Mouse (Mus musculus): ENCODE data around the gene Tbc1d4. TPM values are rescaled to one million over a fixed set of nuclear protein-coding genes. Genes with fewer than 3 reads are reported as not detected.
"Not testable (repeated sequence)": the region's sequence is repeated elsewhere in the genome, so short reads cannot be mapped to it uniquely, and the experiment has no call there.

Tbc1d4 gene
- total RNA-seq, 2 experiments from 2014 or later: 8.8 to 9.8 TPM

DNA sequence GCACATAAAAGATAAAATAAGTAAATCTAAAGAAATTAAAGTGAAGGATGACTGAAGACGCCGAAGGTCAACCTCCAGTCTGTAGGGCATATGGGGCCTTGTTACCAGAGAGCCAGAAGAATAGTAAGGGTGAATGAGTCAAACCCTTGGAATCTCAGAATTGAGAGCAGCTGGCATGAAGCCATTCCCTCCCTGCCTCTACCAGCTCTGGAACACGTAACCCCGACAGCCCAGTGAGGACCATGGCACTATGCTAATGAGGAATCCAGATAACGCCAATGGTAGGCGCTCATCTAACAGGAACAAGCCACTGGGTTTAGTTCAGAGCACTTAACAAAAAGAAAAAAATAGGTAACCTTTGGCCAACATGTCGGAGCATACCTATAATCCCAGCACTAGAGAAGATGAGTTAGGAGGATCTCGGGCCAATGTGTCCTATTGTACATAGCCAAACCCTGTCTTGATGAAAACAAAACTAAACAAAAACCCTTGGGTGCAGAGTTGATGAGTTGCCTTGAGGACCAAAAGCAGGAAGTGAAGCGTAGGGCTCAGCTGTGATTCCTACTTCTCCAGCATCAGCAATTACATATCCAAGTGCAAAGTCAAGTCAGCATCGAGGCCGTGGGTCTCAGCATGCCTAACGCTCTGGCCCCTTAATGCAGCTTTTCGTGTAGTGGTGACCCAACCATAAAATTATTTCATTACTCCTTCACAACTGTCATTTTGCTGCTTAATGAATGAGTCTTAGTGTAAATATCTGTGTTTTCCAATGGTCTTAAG is 13.5 kb downstream of the Tbc1d4 start:
- no peak for DNase-seq (ENCODE audit: low spot score in 2 of 2)

DNA sequence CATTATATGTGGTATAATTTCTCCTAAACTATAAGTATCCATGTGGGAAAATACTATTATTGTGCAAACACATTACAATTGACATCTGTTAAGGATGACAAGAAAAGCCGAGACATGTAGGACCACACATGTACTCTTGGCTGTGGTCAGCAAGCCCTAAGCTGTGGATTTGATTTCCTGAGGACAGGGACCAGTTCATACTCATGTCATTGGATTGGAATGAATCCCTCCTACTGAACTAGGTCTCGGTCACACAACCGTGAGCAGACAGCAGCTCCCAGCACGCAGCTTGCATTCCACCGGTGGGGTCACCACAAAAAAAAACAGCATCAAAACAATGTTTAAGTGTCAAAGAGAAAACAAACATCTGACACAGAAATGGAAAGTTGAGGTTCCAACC is 15.0 kb downstream of the Tbc1d4 start:
- DNase-seq (ENCODE audit: low spot score in 2 of 2): no peak

DNA sequence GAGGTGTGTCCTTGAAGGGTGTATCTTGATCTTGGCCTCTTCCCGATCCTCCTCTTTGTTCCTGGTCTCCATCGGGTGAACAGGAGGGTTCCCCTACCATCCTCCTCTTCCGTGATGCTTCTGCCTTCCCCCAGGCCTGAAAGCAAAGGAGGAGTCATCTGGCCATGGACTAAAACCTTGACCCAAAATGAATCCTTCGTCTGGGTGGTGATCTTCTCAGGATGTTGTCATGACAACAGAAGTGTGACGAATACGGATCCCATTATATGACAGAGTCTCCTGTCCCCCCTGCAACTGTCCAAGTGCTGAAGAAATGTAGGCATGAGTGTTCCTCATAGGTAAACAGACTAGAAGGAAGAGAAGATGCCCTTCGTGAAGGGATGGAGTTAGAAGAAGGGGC is 15.7 kb downstream of the Tbc1d4 start:
- no peak for DNase-seq (ENCODE audit: low spot score in 2 of 2)

DNA sequence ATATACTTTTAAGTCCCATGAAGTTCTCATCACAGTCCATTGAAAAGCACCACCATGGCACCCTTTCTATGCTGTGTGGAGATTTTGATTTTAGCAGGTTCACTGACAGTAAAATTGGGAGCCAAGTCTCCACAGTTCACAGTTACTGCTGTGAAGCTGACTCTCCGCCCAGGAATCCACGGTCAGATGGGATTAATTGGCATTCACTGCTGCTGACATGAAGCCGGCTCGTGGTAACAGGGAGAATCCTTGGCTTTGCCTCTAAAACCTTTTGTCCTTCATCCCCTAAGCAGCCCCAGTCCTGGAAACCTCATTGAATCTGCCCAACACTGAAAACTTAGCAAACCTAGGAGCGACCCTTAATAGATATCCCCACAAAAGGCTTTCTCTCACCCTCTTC is 17.9 kb downstream of the Tbc1d4 start:
- no peak for DNase-seq (ENCODE audit: low spot score in 2 of 2)

DNA sequence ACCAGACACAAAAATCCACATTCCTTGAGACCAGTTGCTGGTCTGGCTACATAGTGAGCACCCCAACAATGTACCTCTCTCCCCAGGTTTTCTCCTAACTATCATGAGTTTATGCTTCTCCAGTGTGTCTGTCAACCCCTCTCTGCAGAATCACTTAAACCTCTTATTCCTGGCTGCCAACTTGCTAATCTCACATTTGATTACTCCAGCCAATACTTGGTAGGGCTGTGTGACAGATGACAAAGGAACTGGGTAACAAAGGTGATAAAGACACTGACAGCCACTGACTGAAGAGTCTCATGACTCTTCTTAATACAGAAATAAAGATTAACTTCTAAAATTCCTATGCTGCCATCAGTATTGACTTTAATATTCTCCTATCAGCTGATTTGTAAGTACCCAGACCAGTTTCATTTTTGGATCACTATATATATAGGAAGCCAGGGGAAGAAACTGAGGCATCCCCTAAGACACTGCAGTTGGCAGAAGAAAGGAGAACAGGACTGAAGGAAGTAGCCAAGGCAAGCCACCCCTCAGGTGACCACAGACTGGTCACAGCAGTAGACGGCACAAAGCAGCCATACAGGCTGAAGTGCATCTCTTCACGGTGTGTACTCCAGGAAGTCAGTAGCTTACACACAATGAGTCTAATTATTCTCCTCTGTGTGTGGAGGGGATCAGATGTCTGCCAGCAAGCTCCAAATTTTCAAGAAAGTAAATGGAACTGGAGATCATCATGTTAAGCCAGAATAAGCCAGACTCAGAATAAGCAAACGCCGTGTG is 20.6 kb downstream of the Tbc1d4 start:
- not testable (repeated sequence) for DNase-seq (ENCODE audit: low spot score in 2 of 2)

DNA sequence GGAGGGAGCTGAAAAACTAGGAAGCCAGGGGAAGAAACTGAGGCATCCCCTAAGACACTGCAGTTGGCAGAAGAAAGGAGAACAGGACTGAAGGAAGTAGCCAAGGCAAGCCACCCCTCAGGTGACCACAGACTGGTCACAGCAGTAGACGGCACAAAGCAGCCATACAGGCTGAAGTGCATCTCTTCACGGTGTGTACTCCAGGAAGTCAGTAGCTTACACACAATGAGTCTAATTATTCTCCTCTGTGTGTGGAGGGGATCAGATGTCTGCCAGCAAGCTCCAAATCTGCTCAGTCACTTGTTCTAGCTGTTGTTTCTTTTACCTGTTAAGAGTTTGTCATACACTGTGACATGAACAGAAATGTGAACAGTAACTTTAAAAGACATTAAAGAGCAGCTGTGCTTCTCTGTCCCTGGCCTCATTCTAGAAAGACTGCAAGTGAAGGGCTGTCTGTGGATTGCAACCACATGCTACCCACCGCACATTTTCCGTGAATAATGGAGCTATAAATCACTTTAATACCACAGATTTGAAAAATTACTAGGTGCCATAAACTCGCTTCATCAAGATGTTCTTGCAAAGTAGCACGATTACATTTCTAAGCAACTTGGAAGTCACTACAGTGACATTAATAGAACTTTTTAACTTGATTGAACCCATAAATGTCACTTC is 21.5 kb downstream of the Tbc1d4 start:
- not testable (repeated sequence) for DNase-seq (ENCODE audit: low spot score in 2 of 2)

DNA sequence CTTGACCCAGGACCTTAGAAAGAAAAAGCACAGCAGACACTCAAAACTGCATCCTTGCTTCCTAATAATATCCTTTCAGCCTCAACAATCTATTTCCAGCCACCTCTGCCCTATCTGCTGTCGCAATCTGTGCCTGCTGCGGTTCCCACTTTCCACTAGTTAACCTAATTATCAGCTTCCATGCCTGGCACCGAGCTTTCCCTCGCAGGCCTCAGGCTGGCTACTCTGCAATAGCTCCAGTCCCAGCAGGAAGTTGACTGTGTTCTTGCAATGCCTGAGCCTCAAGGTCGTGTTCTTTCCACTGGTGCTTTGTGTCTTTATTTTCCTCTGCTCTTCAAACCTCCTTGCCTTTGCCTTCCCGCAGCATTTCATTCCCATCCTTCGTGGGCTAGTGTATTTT is 22.9 kb downstream of the Tbc1d4 start:
- DNase-seq (ENCODE audit: low spot score in 2 of 2): peak in 1 of 2 experiments; percentile 5

DNA sequence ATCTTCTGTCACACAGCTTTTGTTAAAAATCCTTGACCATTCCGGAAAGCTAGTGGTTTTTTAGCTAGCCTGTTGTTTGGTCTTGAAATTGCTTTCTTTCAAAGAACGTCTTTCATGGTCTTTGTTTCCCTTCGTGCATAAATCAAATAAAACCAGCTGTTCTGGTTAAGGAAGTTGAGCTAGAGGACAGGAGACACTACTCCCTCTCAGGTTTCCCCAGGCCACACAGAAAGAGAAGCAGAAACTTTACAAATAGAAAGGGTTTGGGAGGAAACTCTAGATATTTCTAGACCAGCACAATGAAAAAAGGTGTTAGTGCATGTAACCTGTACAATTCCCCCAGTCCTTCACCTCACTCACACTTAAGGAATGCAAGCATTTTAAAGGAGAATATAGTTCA is 33.3 kb downstream of the Tbc1d4 start:
- no peak for DNase-seq (ENCODE audit: low spot score in 2 of 2)

DNA sequence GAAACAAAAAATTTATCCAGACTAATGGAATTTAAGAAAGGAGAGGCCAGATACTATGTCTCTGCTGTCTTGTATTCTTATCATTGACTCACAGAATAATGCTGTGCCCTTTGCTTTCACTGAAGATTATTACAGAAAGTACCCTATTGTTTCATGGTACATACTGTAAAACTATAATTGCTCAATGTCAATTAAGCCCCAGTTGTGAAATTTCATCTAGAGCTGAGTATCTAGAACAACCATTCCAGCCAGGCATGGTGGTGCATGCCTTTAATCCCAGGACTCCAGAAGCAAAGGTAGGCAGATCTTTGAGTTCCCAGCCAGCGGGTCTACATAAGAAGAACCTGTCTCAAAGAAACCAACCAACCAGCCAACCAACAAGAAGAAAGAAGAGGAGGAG is 34.5 kb downstream of the Tbc1d4 start:
- DNase-seq (ENCODE audit: low spot score in 2 of 2): no peak

DNA sequence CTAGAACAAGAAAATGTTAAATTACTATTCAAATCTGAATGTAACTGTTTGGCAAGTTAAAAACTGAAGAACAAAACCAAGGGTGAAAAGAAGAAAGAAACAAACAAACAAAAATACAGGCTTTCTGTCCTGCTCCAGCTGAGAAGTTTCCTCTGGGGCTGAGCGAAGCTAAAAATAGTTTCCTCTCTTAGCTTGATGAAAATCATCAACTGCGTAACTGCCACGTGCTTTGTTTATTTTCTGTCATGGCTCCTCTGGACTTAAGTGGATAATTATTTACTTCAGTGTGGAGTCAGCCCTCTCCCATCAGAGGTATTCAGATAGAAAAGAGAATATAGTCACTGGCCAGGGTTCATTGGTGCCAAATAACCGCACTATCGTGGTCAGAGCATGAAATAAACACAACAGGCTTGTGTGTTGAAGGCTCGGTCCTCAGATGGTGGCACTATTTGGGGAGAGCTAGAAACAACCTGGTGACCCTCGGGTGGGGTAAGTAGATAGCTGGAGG is 35.8 kb downstream of the Tbc1d4 start:
- no peak for DNase-seq (ENCODE audit: low spot score in 2 of 2)

DNA sequence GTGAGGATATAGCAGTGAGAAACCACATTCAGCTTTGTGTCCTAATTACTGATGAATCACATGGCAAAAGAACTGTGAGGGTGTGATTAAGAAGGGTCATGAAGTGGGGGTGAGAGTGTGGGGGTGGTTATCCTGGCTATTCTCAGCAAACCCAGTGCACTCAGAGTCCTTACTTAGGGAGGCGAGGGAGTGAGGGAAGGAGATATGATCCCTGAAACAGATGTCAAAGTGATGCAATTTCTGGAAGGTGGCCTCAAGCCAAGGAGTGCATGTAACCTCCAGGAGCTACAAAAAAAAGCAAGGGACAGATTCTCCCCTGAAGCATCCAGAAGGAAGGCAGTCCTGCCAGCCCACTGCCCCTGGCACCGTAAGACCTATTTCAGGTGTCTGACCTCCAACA is 40.2 kb downstream of the Tbc1d4 start:
- no peak for DNase-seq (ENCODE audit: low spot score in 2 of 2)

DNA sequence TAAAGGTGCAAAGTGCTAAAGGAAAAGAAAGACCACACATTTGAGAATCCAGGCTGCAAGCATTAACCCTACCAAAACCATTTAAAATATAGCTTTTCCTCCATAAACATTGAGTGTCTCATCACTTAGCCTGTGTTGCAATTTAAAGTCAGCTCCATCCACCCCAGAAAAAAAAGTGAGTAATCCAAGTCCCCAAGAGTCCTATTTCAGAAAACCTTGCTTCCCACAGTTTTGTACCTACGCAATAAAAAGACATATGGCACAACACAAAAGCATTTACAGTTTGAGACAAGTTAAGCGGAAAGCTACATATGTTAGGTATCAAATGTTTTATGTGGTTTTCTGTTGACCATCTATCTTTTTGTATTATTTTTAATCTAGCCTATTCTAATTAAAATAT is 42.3 kb downstream of the Tbc1d4 start:
- DNase-seq (ENCODE audit: low spot score in 2 of 2): no peak

DNA sequence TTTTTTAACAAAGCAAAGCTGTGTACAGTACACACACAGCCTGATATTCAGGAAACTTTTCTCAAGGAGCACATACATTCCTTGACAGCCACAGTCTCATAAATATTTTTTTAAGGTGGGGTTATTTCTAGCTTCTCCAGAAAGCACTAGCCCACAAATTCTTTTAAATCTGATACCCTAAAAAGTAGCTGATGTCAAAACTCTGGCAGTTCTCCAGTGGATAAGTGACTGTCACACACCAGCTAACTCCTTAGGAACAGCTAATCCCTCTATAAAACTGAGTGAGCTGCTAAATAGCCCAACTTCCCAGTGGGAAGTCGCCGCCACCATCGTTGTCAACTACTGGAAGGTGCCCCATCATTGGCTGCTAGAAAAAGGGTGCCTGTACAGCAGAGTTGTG is 43.3 kb downstream of the Tbc1d4 start:
- no peak for DNase-seq (ENCODE audit: low spot score in 2 of 2)

DNA sequence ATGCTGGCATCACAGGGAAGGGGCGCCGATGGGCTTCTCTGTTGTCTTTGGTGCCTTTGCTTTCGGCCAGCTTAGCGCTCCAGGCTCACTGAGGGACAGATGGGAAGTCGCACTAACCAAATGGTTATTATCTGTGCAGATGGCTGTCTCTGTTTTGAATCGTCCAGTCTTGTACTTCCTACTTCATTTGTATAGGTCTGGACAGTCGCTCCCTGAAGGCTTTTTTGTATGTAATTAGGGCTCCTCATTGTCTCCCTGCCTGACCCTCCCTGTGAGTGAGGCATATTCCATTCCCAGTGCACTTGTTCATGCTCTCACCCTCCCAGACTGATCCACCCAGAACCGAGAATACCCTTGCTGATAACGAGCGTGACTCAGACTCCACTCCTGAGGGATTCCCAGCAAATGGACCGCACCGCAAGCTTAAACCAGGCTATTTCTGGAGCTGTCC is 47.7 kb downstream of the Tbc1d4 start:
- peak in 1 of 2 experiments; percentile 25 for DNase-seq (ENCODE audit: low spot score in 2 of 2)

DNA sequence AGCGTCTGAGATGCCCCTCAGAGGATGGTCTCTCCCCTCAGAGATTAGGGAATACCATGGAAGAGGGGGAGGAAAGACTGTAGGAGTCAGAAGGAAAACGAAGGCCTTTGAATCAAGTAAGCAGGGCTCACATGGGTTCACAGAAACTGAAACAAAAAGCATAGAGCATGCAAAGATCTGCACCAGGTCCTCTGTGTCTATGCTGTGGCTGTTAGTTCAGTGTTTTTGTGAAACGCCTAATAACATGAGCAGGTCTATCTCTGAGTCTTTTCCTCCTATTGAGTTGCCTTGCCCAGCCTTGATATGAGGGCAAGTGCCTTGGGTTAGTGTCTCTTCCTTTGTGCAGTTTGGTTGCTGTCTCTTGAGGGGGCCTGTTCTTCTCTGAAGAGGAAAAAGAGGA is 49.5 kb downstream of the Tbc1d4 start:
- no peak for DNase-seq (ENCODE audit: low spot score in 2 of 2)

DNA sequence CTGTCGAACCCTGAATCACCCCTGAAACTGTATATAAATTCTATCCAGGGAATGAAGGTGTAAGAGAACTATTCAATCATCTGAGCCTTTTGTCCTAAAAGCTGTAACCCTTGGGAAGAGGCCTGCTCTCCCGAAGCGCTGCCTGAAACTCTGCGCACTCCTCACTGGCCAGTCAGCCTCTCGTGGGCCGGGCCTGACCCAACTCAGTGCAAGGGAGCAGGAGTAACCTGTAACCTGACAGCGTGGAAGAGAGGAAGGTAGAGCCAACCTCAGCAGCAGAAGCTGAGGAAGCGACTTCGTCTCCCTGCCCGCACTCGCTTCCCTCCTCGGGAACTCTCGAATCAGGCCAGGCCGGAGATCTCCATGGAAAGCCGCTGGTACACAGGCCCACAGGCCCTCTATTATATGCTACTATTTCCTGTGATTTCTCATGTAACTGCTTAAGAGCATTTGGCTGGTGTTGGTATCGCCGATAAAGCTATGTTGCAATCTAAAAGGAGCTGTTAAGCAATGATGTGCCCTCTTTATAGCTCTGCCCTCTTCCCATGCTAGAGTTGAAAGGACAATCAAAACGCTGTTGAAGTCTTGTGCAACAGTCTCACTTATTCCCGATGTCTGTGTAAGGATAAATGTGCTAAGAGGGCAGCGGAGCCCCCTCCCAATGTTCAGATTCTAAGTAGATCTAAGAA is 60.0 kb downstream of the Tbc1d4 start:
- no peak for DNase-seq (ENCODE audit: low spot score in 2 of 2)

DNA sequence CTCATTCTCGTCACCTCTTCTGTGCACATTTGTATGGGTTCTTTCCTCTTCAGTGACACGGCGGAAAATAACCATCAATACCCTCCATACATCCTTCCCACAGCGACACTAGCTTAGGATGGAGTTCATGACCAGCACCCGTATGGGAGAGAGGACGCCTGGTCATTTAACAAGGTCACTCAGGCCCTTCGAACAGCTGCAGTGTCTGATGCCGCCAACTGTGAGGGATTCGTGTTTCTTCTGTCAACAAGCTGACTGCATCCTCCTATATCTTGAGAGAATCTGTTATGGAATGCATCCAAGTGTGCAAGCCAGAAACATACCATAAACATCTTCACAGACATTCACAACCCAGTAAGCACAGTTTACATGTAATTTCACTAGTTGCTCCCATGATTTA is 67.1 kb downstream of the Tbc1d4 start:
- no peak for DNase-seq (ENCODE audit: low spot score in 2 of 2)

DNA sequence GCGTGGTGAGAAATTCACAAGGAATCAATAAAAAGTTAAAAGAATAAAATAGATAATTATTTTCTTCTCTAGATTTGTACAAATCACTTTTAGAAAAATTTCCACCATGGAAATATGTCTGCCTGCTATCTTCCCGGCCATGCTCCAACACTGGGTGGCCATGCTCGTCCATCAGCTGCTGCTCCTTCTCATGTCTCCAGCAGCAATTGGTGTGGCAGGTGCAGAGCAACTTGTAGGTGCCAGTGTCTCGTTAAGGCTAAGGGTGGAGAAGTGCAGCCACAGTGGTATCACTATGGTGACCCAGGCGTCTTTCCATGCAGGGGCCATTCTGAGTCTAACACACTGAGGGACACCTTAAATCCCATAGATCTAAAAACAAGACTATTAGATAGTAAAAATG is 67.8 kb downstream of the Tbc1d4 start:
- DNase-seq (ENCODE audit: low spot score in 2 of 2): no peak

DNA sequence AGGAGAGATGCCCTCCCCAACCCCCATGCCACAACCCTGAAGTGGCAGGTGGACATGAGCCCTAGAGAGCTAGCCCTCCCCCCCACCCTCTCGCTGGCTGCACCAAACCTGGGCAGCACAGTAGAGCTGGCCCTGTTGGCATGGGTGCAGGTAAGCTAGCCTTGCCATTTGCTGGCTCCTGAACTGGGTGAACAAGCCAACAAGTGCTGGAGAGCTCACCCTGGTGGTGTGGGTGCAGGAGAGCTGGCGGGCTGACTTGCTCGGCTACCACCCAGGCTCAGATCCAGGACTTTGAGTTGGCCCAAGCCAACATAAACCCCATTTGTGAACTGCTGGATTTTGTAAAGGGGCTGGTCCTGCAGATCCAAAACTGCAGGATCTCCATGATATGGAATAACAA is 68.5 kb downstream of the Tbc1d4 start:
- DNase-seq (ENCODE audit: low spot score in 2 of 2): no peak

DNA sequence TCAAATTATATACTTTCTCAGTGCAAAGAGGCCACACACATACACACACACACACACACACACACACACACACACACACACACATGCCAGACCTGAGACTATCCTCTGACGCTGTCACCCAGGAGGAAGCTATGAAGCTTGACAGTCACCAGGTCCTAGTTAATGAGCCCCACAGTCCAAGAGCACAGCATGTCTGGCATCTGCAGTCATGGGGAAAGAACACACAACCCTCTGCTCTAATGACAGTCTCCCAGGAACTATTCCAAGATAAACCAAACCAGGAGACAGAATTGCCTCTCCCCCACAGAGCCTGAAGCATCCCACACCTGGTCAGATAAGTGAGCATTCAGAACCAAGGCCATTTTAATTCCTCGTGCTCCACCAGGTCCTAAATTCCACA is 71.1 kb downstream of the Tbc1d4 start:
- DNase-seq (ENCODE audit: low spot score in 2 of 2): no peak

DNA sequence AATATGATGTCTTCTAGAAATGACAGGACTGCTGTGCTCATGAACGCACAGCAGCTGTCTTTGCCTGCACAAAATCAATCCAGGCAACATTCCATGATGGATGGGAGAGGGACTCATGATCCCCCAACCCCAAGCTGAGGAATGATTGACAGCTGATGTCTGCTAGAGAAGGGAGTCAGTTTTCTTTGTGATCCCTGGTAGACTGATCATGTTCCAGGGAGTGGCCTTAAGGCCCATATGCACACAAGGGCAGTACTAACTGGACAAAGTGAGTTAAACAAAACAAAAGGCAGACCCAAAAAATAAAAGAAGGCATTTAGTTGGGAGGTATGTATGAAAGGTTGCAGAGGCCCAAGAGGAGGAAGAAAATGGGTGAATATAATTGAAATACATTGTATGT is 71.6 kb downstream of the Tbc1d4 start:
- no peak for DNase-seq (ENCODE audit: low spot score in 2 of 2)
